8 mouse cellular contexts compared by ENCODE assay signal in genomic region chr1:75477264-75477965, GRCm38 (mm10). TPM values are rescaled to one million over a fixed set of nuclear protein-coding genes. Genes with fewer than 3 reads are reported as not detected.
A peak's percentile ranks its signal among the peaks of the same experiment; 100 is the strongest.
DNase-seq lines count a peak whose midpoint lies in the region; ATAC-seq lines count a peak whose summit lies in the region.

No protein-coding gene starts in this region.

- ATAC-seq in frontal cortex, adult (ENCODE audit: low TSS enrichment): peak; percentile 21
- ATAC-seq in hindbrain, embryonic 15.5 days (ENCODE audit: low FRiP score, low read depth): no peak

- peak; percentile 86 for DNase-seq in NIH3T3 (ENCODE audit: low read depth)
- DNase-seq in cerebellum, adult 8-10 months: peak; percentile 95
- DNase-seq in left cerebral cortex, adult 8-10 months (ENCODE audit: low spot score in 2 of 2): peak; percentile 71 to 88
- peak; percentile 87 to 91 for DNase-seq in right cerebral cortex, adult 2 months (ENCODE audit: low spot score in 2 of 2)
- peak; percentile 73 for DNase-seq in urinary bladder, postnatal 10 days (ENCODE audit: low spot score)

- 0 out of 2 replicates have a peak, but pooled peaks cover 5% of the 10 kb centered on the region for H3K27me3 ChIP-seq in hindbrain, embryonic 15.5 days
- peaks cover 97% of the 10 kb centered on the region for H3K27me3 ChIP-seq in megakaryocyte, embryonic 14.5 days (replicated peaks)

- peaks cover 49% of the 10 kb centered on the region for H3K4me1 ChIP-seq in hindbrain, embryonic 15.5 days (replicated peaks)
- H3K4me1 ChIP-seq in megakaryocyte, embryonic 14.5 days: peaks cover 33% of the 10 kb centered on the region

- H3K4me3 ChIP-seq in hindbrain, embryonic 15.5 days: peak overlapping the region; percentile 95
- H3K4me3 ChIP-seq in megakaryocyte, embryonic 14.5 days (replicated peaks): peak overlapping the region; percentile 93

- H3K4me2 ChIP-seq in hindbrain, embryonic 15.5 days: peak overlapping the region; percentile 84

- H3K9ac ChIP-seq in hindbrain, embryonic 15.5 days: 0 out of 2 replicates have a peak overlapping the region, but pooled peaks have one; percentile 91

- no peak overlapping the region for H3K27ac ChIP-seq in hindbrain, embryonic 15.5 days (replicated peaks)

- WGBS in hindbrain, embryonic 15.5 days: 10% methylated on average over 35 of the region's 35 CpGs

- no peaks in the 10 kb centered on the region for H3K9me3 ChIP-seq in hindbrain, embryonic 15.5 days
- H3K9me3 ChIP-seq in megakaryocyte, embryonic 14.5 days: peaks cover 2% of the 10 kb centered on the region; the same call in 1 of the 2 replicates

- H3K36me3 ChIP-seq in hindbrain, embryonic 15.5 days: peaks cover 21% of the 10 kb centered on the region
- peaks cover 27% of the 10 kb centered on the region for H3K36me3 ChIP-seq in megakaryocyte, embryonic 14.5 days (replicated peaks; ENCODE audit: low read length)

RNA-seq across cellular contexts. Expression of gene Chpf, which starts 1.7 kb away (rescaled TPM):
- 46.1 and 53.4 TPM in 2 replicates for polyA plus RNA-seq in hindbrain, embryonic 15.5 days (2015; fragmentation: Nextera tagmentation; extraction: Ambion mirVana)
- 10 to 100 TPM; 76.6 to 84.3 (median 80.0) TPM for total RNA-seq in left cerebral cortex, adult 8-10 months (2022)
- 9.2 and 30.3 TPM in 2 replicates for polyA plus RNA-seq in megakaryocyte, embryonic 14.5 days (2012; ENCODE audit: insufficient read depth, low replicate concordance)

RNA-seq across cellular contexts. Expression of gene Tmem198, which starts 1.9 kb away (rescaled TPM):
- 45.2 and 49.9 TPM in 2 replicates for polyA plus RNA-seq in hindbrain, embryonic 15.5 days (2015; fragmentation: Nextera tagmentation; extraction: Ambion mirVana)
- 10 to 100 TPM; 62.4 to 70.5 (median 64.8) TPM for total RNA-seq in left cerebral cortex, adult 8-10 months (2022)
- 1.7 TPM in 1 of 2 replicates, not detected in the other for polyA plus RNA-seq in megakaryocyte, embryonic 14.5 days (2012; ENCODE audit: insufficient read depth, low replicate concordance)

RNA-seq across cellular contexts. Expression of gene Asic4, which starts 27.2 kb away (rescaled TPM):
- 21.2 and 22.8 TPM in 2 replicates for polyA plus RNA-seq in hindbrain, embryonic 15.5 days (2015; fragmentation: Nextera tagmentation; extraction: Ambion mirVana)
- 10 to 100 TPM; 21.5 to 26.7 (median 25.1) TPM for total RNA-seq in left cerebral cortex, adult 8-10 months (2022)
- polyA plus RNA-seq in megakaryocyte, embryonic 14.5 days (2012; ENCODE audit: insufficient read depth, low replicate concordance): 0.13 TPM in 1 of 2 replicates, not detected in the other

RNA-seq across cellular contexts. Expression of gene Obsl1, which starts 28.8 kb away (rescaled TPM):
- polyA plus RNA-seq in hindbrain, embryonic 15.5 days (2015; fragmentation: Nextera tagmentation; extraction: Ambion mirVana): 28.1 and 34.9 TPM in 2 replicates
- 10 to 100 TPM; 25.9 to 30.7 (median 28.7) TPM for total RNA-seq in left cerebral cortex, adult 8-10 months (2022)
- polyA plus RNA-seq in megakaryocyte, embryonic 14.5 days (2012; ENCODE audit: insufficient read depth, low replicate concordance): 8.6 and 12.9 TPM in 2 replicates

RNA-seq across cellular contexts. Expression of gene Inha, which starts 29.5 kb away (rescaled TPM):
- 17.4 and 22.4 TPM in 2 replicates for polyA plus RNA-seq in hindbrain, embryonic 15.5 days (2015; fragmentation: Nextera tagmentation; extraction: Ambion mirVana)
- total RNA-seq in left cerebral cortex, adult 8-10 months (2022): 10 to 100 TPM; 18.8 to 24.0 (median 21.0) TPM
- polyA plus RNA-seq in megakaryocyte, embryonic 14.5 days (2012; ENCODE audit: insufficient read depth, low replicate concordance): 2.3 and 2.4 TPM in 2 replicates

Comparison
In these comparisons a context has a peak if more than half of its experiments do, and no peak if none do; other contexts are left out.
1. RNA of gene Tmem198, which starts 1.9 kb away (polyA plus RNA-seq): 45.2 to 49.9 TPM in hindbrain, embryonic 15.5 days; 1.7 TPM in megakaryocyte, embryonic 14.5 days; every median in the first group is over 10 times any median in the second.
2. RNA of gene Asic4, which starts 27.2 kb away (polyA plus RNA-seq): 21.2 to 22.8 TPM in hindbrain, embryonic 15.5 days; 0.13 TPM in megakaryocyte, embryonic 14.5 days; every median in the first group is over 10 times any median in the second.
3. Peak in every context shown above with its lines, with median percentiles within 50 percentile points of each other: DNase-seq.